In genomic region chr6:131321854-131322639, GRCm38 (mm10) we compare ENCODE assay signal across 15 mouse cellular contexts. TPM values are rescaled to one million over a fixed set of nuclear protein-coding genes. Genes with fewer than 3 reads are reported as not detected.
"Had no signal": no experiment of that assay in that cellular context is flagged by ENCODE, and none has a peak within 500 bp of the region (broad histone marks: within the 10 kb centered on the region; RNA-seq: fewer than 3 reads in every experiment).

No protein-coding gene starts in this region.

- H3K27ac ChIP-seq: limb, embryonic 13.5 days; midbrain, embryonic 12.5 days; neural tube, embryonic 13.5 days had no signal

- H3K4me2 ChIP-seq: limb, embryonic 13.5 days; lung, embryonic 14.5 days; midbrain, embryonic 12.5 days; neural tube, embryonic 13.5 days had no signal

- H3K4me1 ChIP-seq: limb, embryonic 13.5 days; midbrain, embryonic 12.5 days; neural tube, embryonic 13.5 days had no signal

- DNase-seq: kidney, adult 11 months; kidney, postnatal 10 days; left cerebral cortex, postnatal 4 days; lung, embryonic 14.5 days; lung, postnatal 10 days; lung, postnatal 4 days; retina, postnatal 1 day; thymus, adult 18-20 months; thymus, postnatal 25 days had no signal

- ATAC-seq: midbrain, embryonic 16.5 days had no signal

- H3K4me3 ChIP-seq: limb, embryonic 13.5 days; megakaryocyte, embryonic 14.5 days; midbrain, embryonic 12.5 days; neural tube, embryonic 13.5 days had no signal

- H3K9ac ChIP-seq: limb, embryonic 13.5 days; lung, embryonic 14.5 days; midbrain, embryonic 12.5 days; neural tube, embryonic 13.5 days had no signal

- H3K27me3 ChIP-seq: limb, embryonic 13.5 days; midbrain, embryonic 12.5 days; neural tube, embryonic 13.5 days had no signal

- H3K9me3 ChIP-seq: limb, embryonic 13.5 days; megakaryocyte, embryonic 14.5 days; midbrain, embryonic 12.5 days; neural tube, embryonic 13.5 days had no signal

- H3K36me3 ChIP-seq: limb, embryonic 13.5 days; midbrain, embryonic 12.5 days; neural tube, embryonic 13.5 days had no signal

RNA-seq across cellular contexts. Expression of gene Styk1, which starts 31.4 kb away (rescaled TPM):
- total RNA-seq: liver, adult 2 months had no signal
- polyA plus RNA-seq: liver, adult 2 months had no signal
